Mouse (Mus musculus) cerebellum, adult 8-10 months (tissue): ENCODE measurements around the gene Arf1.

ENCODE experiments used
- DNase-seq: peaks from one replicate; pipeline ENCODE4 v3.0.0; 2022

Arf1 gene

GRCm38 (mm10) chr11:59185490-59185889 lies 42.6 kb downstream of the Arf1 start:
- DNase-seq = no peak

GRCm38 (mm10) chr11:59183821-59184220 lies 44.2 kb downstream of the Arf1 start:
- DNase-seq = no peak

GRCm38 (mm10) chr11:59182864-59183331 lies 45.2 kb downstream of the Arf1 start, which contains the start of gene Gjc2:
Gjc2 (minus strand) TSS chr11:59183213.
- DNase-seq = no peak

GRCm38 (mm10) chr11:59176921-59177320 lies 51.1 kb downstream of the Arf1 start:
- no peak for DNase-seq

DNA sequence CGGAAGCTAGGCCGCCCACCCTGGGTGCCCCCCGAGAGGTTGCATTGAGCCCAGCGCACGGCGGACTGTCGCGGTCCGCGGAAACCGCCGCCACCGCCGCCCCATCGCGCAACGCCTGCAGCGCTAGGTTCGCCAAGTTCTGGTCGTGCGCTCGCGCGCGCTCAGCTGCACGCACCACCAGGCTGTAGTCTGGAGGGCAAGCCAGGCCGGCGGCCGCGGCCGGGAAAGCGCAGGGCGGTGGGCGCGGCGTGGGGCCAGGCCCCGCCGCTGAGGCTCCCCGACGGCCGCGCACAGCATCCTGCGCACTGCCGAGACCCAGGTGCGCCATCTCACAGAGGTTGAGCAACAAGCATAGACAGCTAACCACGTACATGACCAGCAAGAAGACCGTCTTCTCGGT lies 51.6 kb downstream of the Arf1 start:
- no peak for DNase-seq

DNA sequence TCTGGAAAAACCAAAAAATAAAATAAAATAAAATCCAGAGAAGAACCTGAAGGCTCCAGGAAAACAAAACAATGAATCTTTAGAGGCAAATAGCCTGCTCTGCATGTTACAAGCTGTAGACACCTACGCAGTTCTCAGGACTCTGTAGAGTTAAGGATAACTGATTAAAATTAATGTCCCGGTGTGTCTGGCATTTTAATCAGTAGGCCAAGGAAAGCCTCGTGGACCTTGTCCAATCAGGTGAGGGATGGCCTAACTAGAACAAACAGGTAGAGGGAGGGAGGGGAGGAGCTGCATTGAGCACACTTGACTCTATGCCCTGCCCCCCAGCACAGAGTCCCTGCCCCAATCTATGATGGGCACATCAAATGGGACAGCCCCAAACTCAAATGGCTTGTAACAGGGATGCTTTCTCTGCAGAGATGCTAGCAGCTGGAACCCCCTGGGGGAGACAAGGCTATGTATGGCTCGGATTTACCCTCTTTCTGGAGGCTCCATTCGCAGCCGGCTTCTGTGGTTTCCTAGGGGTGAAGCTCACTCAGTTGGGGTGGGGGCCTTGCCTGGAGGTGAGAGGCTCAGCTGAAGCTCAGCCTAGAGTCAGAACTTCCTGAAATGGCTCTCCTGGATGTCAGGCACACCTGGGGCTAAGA lies 53.8 kb downstream of the Arf1 start:
- DNase-seq = no peak

GRCm38 (mm10) chr11:59170549-59170948 lies 57.5 kb downstream of the Arf1 start:
- no peak for DNase-seq

GRCm38 (mm10) chr11:59169807-59170206 lies 58.3 kb downstream of the Arf1 start:
- DNase-seq = no peak

GRCm38 (mm10) chr11:59165616-59166241 lies 62.3 kb downstream of the Arf1 start:
- DNase-seq = no peak

DNA sequence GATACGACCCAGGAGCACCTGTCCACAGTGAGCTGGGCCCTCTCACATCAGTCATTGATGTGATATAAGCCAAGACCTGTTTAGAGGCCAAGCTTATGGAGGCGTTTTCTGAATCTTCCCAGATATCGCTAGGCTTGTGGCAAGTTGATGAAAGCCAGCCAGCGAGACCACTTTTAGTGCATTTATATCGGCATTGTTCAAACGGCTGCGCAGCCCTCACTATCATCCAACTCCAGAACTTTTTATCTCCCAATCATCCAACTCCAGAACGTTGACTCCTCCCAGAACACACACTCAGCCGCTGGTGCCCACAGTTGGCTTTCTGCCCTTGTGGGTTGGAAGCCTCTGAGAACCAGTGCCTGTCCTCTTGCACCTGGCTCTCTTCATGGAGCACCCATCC lies 63.7 kb downstream of the Arf1 start:
- no peak for DNase-seq

- DNase-seq = peak; percentile 98
Measured at GRCm38 (mm10) chr11:59163255-59164236, 64.5 kb downstream of the Arf1 start, which contains the start of gene Iba57. Iba57 (minus strand) TSS chr11:59163739.

DNA sequence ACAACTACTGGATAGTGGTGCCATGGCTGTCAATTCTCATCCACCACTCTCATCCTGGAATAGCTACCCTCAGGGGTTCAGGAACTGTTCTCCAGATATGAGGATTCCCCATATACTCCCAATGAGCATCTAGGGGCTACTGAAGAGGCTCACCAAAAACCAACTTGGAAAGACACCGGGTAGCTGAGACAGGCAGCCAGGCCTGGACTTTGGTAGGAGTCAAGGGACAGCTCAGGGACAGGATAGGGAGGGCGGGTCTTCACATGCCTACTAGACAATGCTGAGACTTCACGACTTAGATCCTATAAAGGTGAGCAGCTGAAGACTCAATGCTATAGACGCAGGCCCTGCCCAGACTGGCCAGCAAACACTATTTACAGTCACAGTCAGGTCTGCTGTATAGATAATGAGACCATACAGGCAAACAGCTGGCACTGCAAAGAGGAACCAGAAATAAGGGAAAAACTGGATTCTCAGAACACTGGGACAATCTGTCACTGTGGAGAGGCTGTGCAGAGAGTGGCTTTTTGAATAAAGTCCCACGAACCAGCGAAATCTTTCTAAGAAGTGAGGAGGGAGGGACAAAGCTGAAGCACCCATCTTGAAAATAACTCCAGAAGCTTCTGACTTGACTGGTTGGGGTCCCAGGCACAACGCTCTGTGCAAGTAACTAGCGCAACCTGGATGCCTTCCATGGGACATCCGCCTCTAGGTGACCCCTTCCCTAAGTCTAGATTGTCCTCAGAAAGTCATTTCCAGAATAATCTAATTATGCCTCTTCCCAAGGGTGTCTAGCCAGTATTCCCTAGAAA lies 65.4 kb downstream of the Arf1 start:
- no peak for DNase-seq
